Mouse (Mus musculus) forelimb bud, embryonic 11.5 days (tissue): ENCODE data around the gene Rps27l.

Source experiments
- DNase-seq: peaks from one replicate; pipeline ENCODE4 v3.0.0-alpha.2; 2012; ENCODE audit warnings: low read depth, low spot score

Gene Rps27l

DNA sequence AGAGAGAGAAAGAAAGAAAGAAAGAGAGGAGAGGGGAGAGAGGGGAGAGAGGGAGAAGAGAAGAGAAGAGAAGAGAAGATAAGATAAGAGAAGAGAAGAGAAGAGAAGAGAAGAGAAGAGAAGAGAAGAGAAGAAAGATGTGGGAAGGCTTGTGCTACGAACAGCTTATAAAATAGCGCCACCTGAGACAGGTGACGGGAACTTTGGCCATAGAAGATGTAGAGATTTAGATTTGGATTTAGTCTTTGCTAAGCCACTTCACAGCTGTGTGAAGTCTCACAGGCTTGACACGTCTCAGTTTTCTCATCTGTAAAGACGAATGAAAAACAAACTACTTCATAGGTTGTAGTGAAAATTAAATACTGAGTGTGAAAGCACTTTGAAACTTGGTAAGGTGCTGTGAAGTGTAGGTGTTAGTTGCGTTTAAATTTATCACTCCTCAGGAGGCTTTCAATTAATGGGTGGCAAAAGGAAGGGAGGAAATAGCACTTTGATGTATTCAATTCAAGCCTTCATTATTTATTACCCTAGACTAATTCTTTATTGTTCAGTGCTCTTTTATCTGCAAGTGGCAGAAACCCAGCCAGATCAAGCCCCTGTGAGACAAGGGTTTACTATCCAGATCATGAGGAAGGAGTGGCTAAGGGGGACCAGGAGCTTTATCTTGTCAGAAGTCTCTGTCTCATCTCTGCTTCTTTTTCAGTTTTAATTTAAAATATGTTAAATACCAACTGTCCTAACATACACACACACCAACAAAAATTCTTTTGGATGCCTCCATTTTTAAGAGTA is 25.2 kb upstream of the Rps27l start:
- no peak for DNase-seq

GRCm38 (mm10) chr9:66922076-66922475 is 23.8 kb upstream of the Rps27l start:
- DNase-seq, result no peak

DNA sequence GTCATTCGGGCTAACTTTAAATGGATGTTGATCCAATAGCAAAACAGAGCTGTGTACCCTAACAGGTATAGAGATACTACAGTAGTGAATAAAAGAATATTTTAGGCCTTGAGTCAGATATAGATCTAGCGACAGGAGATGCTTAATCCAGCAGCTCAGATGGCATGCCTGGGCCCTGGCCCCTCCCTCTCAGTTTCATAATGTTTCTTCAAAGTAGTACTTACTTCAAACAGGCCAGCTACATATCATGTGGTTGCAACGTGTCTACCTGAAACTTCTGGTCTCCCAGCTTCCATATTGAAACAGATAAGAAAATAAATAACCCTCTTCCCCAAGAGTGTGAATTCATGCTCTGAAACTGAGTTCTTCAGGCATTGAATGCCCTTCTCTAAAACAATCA is 20.0 kb upstream of the Rps27l start:
- DNase-seq, result no peak

GRCm38 (mm10) chr9:66927696-66928402 is 18.0 kb upstream of the Rps27l start:
- no peak for DNase-seq

DNA sequence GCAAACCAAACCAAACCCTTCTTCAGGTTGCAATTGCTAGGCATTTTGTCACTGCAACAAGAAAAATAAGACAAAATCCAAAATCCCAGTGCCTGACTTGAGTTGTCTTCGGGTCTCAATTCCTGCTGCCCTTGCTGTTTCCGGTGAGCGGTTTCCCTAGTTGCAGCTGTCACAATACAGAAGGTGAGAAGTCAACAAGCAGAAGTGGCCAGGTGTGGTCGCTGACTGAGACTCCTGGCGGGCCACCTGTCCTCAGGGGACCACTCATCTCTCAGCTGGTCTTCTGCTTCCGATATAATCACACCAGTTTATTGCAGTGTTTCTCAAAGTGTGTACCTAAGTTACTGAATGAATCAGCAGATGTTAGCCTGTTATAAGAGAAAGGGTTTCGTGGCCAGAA is 15.5 kb upstream of the Rps27l start:
- no peak for DNase-seq

DNA sequence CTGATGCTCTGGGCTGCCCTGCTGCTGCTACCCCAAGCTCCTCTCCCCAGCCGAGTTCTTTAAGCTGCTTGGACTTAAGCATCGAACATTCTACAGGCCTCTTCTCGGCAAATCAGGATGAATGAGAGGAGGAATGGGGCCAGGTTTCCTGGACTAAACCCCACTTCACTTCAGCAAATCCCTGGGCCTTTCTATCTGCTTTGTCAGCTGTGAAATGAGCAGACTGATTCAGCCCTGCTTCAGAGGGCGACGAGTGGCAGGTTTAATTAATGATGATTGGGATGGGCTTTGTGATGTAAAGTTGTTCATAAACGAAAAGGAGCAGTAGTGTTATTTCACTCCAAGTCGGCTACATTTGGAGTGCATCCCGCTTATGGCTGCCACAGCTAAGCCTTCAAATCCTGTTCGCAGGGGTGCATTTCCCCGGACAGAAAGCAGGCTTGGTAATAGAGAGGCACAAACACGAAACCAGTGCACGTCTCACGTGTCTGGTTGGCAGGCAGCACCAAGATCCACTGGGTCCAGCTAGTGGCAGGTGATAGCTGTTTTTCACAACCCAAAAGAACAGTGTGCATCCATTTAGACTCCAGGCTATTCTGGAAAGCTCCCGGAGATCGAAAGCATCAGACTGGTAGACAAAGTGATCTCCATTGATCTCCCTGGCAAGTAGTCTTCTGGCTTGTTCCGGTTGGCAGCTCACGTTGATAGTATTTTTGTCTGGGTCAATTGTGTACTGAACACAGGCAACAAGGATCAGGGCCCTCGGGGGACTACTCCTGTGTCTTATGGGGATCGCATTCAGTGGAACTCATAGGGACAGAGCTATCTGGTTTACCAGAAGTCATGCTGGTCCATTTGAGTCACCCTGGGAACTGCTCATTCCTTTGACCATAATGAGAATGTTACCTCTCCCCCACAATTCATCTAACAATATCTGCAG is 11.7 kb upstream of the Rps27l start:
- DNase-seq, result no peak

DNA sequence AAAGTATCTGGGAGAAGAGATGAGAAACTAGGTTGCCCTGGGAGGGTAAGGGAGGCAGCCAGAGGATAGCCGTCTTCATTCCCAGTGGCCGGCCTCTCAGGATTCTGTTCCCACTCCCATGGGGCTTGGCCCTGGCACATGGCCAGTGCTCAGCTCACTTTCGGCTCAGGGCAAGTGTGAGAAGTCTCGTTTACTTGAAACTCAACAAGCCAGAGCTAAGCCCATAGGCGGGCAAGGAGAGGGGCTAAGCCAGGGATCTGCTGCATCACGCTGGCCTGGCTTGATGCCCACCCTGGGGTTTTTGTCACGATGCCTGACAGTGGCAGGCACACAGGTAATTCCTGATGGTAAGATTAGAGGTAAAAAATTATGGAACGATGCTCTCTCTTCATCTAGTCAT is 8.4 kb upstream of the Rps27l start:
- no peak for DNase-seq

DNA sequence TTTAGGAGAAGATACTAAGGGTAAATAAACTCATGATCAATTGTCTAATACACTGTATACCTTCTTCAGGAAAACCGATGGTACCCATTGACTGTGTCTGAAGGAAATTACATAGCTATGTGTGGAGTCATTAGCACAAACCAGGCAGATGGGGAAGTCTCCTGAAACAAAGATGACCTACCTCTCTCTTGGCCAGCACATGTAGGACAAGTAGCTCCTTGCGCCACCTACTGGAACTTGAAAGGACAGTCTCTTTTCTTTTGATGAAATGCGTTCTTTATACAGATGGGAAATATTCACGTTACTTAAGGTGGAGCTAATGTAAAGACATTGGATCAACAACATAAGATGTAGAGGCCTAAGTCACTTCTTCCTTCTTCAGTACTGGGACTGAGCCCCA is 7.0 kb upstream of the Rps27l start:
- DNase-seq, result peak; percentile 71

DNA sequence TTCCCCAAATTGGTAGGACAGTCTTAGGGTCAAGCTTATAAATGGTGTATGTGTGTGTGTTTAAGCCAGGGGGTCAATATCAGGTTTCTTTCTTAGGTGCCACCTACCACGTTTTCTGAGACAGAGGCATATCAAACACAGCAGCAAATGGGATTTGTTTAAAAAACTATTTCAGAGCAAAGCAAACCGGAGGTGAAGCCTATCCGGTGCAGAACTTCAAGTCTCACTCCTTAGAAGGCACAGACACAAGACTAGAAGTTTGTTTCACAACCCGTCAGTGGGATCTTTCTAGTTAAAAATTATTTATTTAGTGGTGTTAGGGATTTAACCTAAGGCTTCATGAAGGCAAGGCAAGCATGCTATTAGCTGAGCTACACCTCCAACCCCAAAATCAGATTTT is 725 bp upstream of the Rps27l start:
- no peak for DNase-seq

GRCm38 (mm10) chr9:66948536-66948935 is 2.6 kb downstream of the Rps27l start:
- no peak for DNase-seq

- no peak for DNase-seq
Measured at GRCm38 (mm10) chr9:66952321-66952720, 6.4 kb downstream of the Rps27l start.

GRCm38 (mm10) chr9:66952886-66953285 is 7.0 kb downstream of the Rps27l start:
- DNase-seq, result no peak

- DNase-seq, result no peak
Measured at GRCm38 (mm10) chr9:66957451-66957850, 11.6 kb downstream of the Rps27l start.

GRCm38 (mm10) chr9:66961478-66961877 is 15.6 kb downstream of the Rps27l start:
- no peak for DNase-seq

DNA sequence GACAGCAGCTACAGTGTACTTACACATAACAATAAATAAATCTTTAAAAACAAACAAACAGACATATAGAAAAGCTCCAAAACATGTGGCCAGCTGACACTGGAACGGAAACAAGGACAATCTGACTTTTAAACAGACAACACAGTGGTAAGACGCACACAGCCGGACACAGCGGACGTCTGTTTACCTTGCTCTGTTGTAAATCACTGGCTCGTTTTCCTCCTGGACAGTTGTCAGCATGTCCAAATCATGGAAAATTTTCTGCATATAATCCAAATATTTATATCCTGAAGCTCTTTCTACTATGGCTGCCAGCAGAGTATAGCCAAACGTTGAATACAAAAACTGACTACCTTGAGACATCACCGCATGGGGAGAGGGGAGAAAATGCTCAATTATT is 21.6 kb downstream of the Rps27l start:
- no peak for DNase-seq

DNA sequence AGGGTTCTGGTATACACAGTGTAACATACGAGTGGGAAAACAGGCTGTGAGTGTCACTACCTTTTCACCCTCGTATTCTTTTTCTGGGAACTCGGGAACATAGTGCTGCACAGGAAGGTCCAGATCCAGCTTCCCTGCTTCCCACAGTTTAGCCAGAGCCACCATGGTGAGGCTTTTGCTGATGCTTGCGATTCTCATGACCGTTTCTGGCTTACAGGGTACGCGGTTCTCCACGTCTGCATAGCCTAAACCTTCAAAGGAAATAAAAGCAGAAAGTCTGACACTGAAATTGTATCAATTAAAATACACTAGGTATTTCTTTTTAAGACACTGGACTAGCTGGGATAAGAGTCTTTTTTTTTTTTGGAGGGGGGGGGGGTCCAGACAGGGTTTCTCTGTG is 25.2 kb downstream of the Rps27l start:
- no peak for DNase-seq

GRCm38 (mm10) chr9:66974721-66975225 is 28.9 kb downstream of the Rps27l start:
- peak; percentile 83 for DNase-seq

DNA sequence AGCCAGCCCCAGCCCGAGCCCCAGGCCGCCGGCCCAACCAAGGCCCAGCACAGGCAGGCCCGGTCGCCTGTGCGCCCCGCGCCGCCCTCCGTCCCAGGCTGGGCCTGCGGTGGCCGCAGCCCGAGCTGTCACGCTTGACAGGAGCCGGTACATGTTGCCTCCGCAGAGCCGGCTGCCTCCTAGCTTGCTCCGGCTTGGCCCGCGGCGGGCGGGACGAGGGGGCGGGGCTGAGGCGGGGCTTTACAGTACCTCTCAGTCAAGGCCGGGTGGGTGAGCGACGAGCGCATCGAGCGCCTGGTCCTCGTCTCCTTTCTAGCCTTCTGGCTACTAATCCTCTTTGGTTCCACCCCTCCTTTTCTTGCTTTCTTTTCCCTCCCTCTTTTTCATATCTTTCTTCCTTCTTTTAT is 29.4 kb downstream of the Rps27l start, which contains the start of gene Lactb:
Gene Lactb (minus strand): TSS at position 246 of the 407 bp plus-strand sequence.
- DNase-seq, result peak; percentile 86

DNA sequence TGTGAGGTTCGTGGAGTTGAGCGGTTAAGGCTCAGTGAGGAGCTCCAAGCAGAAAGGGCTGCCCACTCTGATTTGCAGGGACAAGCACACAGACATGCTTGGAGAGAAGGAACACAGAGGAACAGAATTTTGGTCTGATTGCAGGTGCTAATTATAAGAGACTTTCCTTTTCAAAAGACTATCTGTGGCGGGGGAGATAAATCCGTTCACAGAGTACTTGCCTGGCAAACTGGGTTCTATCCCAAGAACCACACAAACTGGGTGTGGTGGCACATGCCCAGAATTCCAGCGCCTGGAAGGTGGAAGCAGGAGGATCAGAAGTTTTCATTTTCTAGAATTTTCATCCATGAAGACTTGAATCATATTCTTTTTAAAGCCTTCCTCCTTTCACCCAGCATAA is 31.2 kb downstream of the Rps27l start:
- no peak for DNase-seq

- DNase-seq, result no peak
Measured at GRCm38 (mm10) chr9:66977982-66978381, 32.1 kb downstream of the Rps27l start.

DNA sequence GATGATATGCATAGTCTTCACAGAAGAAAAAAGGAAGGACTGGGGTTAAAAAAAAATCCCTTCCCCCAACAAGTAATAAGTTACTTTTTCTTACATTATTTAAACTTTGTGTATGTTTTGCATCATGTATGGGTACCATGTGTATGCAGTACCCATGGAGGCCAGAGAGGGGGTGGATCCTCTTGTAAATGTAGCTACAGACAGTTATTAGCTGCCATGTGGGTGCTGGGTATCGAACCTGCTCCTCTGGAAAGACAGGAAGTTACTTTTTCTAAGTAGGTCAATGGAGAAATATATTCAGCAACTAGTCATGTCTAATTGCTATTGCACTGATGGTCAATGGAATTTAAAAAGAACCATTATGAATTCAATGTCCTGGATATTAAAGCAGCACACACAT is 32.6 kb downstream of the Rps27l start:
- DNase-seq, result no peak

GRCm38 (mm10) chr9:66980458-66980857 is 34.6 kb downstream of the Rps27l start:
- peak; percentile 69 for DNase-seq
